Mouse (Mus musculus) kidney, postnatal 0 days (tissue): ENCODE results near the gene Dnajc28. TPM values are rescaled to one million over a fixed set of nuclear protein-coding genes. Genes with fewer than 3 reads are reported as not detected.

Source experiments
- ATAC-seq: fragments of 200-750 bp; cut with Nextera tagmentation; replicated peaks from 2 replicates; pipeline ENCODE4 v1.8.0; 2017; ENCODE audit warnings: low read depth, moderate number of reproducible peaks, moderate TSS enrichment, moderate library complexity; ENCODE audit not compliant: low FRiP score
- DNase-seq: peaks from one replicate; pipeline ENCODE4 v3.0.0-alpha.2; 2016; ENCODE audit warnings: low spot score
- H3K27ac ChIP-seq: fragments of 300-500 bp; sonication (generic); 2 replicates; pipeline ENCODE4 v1.5.1; 2014; ENCODE audit warnings: mild to moderate bottlenecking
- H3K27me3 ChIP-seq: fragments of 300-500 bp; sonication (generic); 2 replicates; pipeline ENCODE4 v1.6.1; 2014; ENCODE audit warnings: low read length, mixed read lengths; ENCODE audit not compliant: insufficient read depth
- H3K36me3 ChIP-seq: fragments of 300-500 bp; sonication (generic); 2 replicates; pipeline ENCODE4 v1.6.1; 2014; ENCODE audit warnings: low read length, mixed read lengths; ENCODE audit not compliant: insufficient read depth
- H3K4me1 ChIP-seq: fragments of 300-500 bp; sonication (generic); replicated peaks from 2 replicates; pipeline ENCODE4 v1.6.1; 2014; ENCODE audit warnings: antibody characterized with exemption, low read length, mixed read lengths; ENCODE audit not compliant: insufficient read depth
- H3K4me2 ChIP-seq: fragments of 300-500 bp; sonication (generic); 2 replicates; pipeline ENCODE4 v1.6.1; 2014; ENCODE audit warnings: mild to moderate bottlenecking, low read length, moderate library complexity, mixed read lengths
- H3K4me3 ChIP-seq: fragments of 300-500 bp; sonication (generic); replicated peaks from 2 replicates; pipeline ENCODE4 v1.5.1; 2014; ENCODE audit warnings: low read depth, low read length
- H3K9ac ChIP-seq: fragments of 300-500 bp; sonication (generic); 2 replicates; pipeline ENCODE4 v1.6.1; 2014; ENCODE audit warnings: low read depth, low read length
- H3K9me3 ChIP-seq: fragments of 300-500 bp; sonication (generic); replicated peaks from 2 replicates; pipeline ENCODE4 v1.6.1; 2016; ENCODE audit warnings: low read length, inconsistent platforms, mixed read lengths
- CTCF ChIP-seq: IDR thresholded peaks from 2 replicates; pipeline ENCODE4 v1.5.1; 2016; ENCODE audit warnings: antibody characterized with exemption, low read depth, mild to moderate bottlenecking, moderate library complexity
- WGBS: fragments of 180-500 bp; shearing (Covaris S2); extraction: QIAGEN DNeasy Blood & Tissue Kit; methylation state at CpG from one replicate; pipeline ENCODE4 v1.1.7; 2014; 5-methylcytosine and 5-hydroxymethylcytosine counted together
- polyA plus RNA-seq: library from polyadenylated mRNA; unstranded; fragments of >200 nt; fragmentation: Nextera tagmentation; extraction: Ambion mirVana; gene quantifications from 2 replicates; pipeline ENCODE4 v1.2.1, GENCODE M21; 2015

Dnajc28 gene
- 4.4 and 4.5 TPM in 2 replicates for polyA plus RNA-seq

GRCm38 (mm10) chr16:91618511-91619501 is at the start of gene Dnajc28:
Gene Dnajc28 (minus strand): TSS chr16:91619026.
- TF ChIP-seq CTCF = no peak
- Histone ChIP-seq H3K4me2 (peak within 1 kb of the TSS; percentile 93), H3K4me1 (no peaks in the 10 kb centered on the region), H3K27me3 (no peaks in the 10 kb centered on the region), H3K4me3 (peak within 1 kb of the TSS; percentile 55), H3K36me3 (peaks cover 25% of the 10 kb centered on the region; the same call in 1 of the 2 replicates), H3K9me3 (no peaks in the 10 kb centered on the region), H3K9ac (peak within 1 kb of the TSS; percentile 54), H3K27ac (no peak within 1 kb of the TSS)
- DNase-seq (peak; percentile 84), ATAC-seq (peak; percentile 83)
- WGBS = 10% methylated on average over 39 of the region's 39 CpGs

- Histone ChIP-seq H3K9me3 (no peaks in the 10 kb centered on the region), H3K4me2 (no peak overlapping the region), H3K4me3 (no peak overlapping the region), H3K27ac (no peak overlapping the region), H3K4me1 (no peaks in the 10 kb centered on the region), H3K9ac (no peak overlapping the region), H3K36me3 (peaks cover 64% of the 10 kb centered on the region), H3K27me3 (no peaks in the 10 kb centered on the region)
- DNase-seq = no peak
- ATAC-seq = no peak
- 94% methylated on average over 3 of the region's 3 CpGs for WGBS
- no peak for TF ChIP-seq CTCF
These were observed 45.0 kb upstream of the Dnajc28 start for GRCm38 (mm10) chr16:91663795-91664194.

GRCm38 (mm10) chr16:91662336-91662735 is 43.5 kb upstream of the Dnajc28 start:
- ATAC-seq = no peak
- no peak overlapping the region for H3K4me2 ChIP-seq
- TF ChIP-seq CTCF = no peak

GRCm38 (mm10) chr16:91661397-91661796 is 42.6 kb upstream of the Dnajc28 start:
- Histone ChIP-seq H3K36me3 (peaks cover 73% of the 10 kb centered on the region), H3K9me3 (no peaks in the 10 kb centered on the region), H3K9ac (no peak overlapping the region), H3K4me1 (no peaks in the 10 kb centered on the region), H3K27me3 (no peaks in the 10 kb centered on the region), H3K4me2 (no peak overlapping the region), H3K27ac (no peak overlapping the region), H3K4me3 (no peak overlapping the region)
- ATAC-seq (no peak), DNase-seq (no peak)
- WGBS = 78% methylated on average over 1 of the region's 1 CpGs
- no peak for TF ChIP-seq CTCF

More at GRCm38 (mm10) chr16:91662336-91662735, 43.5 kb upstream of the Dnajc28 start:
- no peak overlapping the region for H3K27ac ChIP-seq
- no peaks in the 10 kb centered on the region for H3K27me3 ChIP-seq
- peaks cover 73% of the 10 kb centered on the region for H3K36me3 ChIP-seq
- no peaks in the 10 kb centered on the region for H3K9me3 ChIP-seq
- H3K9ac ChIP-seq = no peak overlapping the region
- DNase-seq = no peak
- no peaks in the 10 kb centered on the region for H3K4me1 ChIP-seq
- 93% methylated on average over 16 of the region's 16 CpGs for WGBS
- no peak overlapping the region for H3K4me3 ChIP-seq

GRCm38 (mm10) chr16:91659798-91660197 is 41.0 kb upstream of the Dnajc28 start:
- DNase-seq (no peak), ATAC-seq (no peak)
- TF ChIP-seq CTCF = no peak
- no peaks in the 10 kb centered on the region for H3K4me1 ChIP-seq
- H3K4me2 ChIP-seq = no peak overlapping the region
- peaks cover 74% of the 10 kb centered on the region for H3K36me3 ChIP-seq
- no peak overlapping the region for H3K27ac ChIP-seq
- H3K9ac ChIP-seq = no peak overlapping the region
- no peaks in the 10 kb centered on the region for H3K9me3 ChIP-seq
- H3K4me3 ChIP-seq = no peak overlapping the region
- 97% methylated on average over 20 of the region's 20 CpGs for WGBS
- H3K27me3 ChIP-seq = no peaks in the 10 kb centered on the region

- ATAC-seq (no peak), DNase-seq (no peak)
- Histone ChIP-seq H3K27me3 (no peaks in the 10 kb centered on the region), H3K4me3 (no peak overlapping the region), H3K4me2 (no peak overlapping the region), H3K27ac (no peak overlapping the region), H3K9ac (no peak overlapping the region), H3K4me1 (no peaks in the 10 kb centered on the region), H3K9me3 (no peaks in the 10 kb centered on the region), H3K36me3 (peaks cover 74% of the 10 kb centered on the region)
- WGBS = 94% methylated on average over 5 of the region's 5 CpGs
- TF ChIP-seq CTCF = no peak
These were observed 39.6 kb upstream of the Dnajc28 start for GRCm38 (mm10) chr16:91658471-91658870.
